Mouse (Mus musculus) neural tube, embryonic 10.5 days (tissue): ENCODE measurements around the gene Gga3.

Source experiments
- DNase-seq: peaks from one replicate; pipeline ENCODE4 v3.0.0-alpha.2; 2017; ENCODE audit warnings: low spot score; ENCODE audit errors: extremely low spot score

Gga3 gene

GRCm38 (mm10) chr11:115612410-115613137 lies 8.7 kb upstream of the Gga3 start, which contains the start of gene Mif4gd:
TSS of gene Mif4gd (minus strand) at chr11:115612969.
- DNase-seq: peak; percentile 88

GRCm38 (mm10) chr11:115612059-115612409 lies 8.2 kb upstream of the Gga3 start:
- no peak for DNase-seq

GRCm38 (mm10) chr11:115611173-115611572 lies 7.3 kb upstream of the Gga3 start:
- no peak for DNase-seq

GRCm38 (mm10) chr11:115609576-115609975 lies 5.7 kb upstream of the Gga3 start:
- no peak for DNase-seq

GRCm38 (mm10) chr11:115608421-115609399 lies 4.9 kb upstream of the Gga3 start:
- DNase-seq: no peak

- no peak for DNase-seq
Observed at GRCm38 (mm10) chr11:115606733-115607132, 2.9 kb upstream of the Gga3 start.

GRCm38 (mm10) chr11:115604304-115604696 lies 449 bp upstream of the Gga3 start:
- DNase-seq: no peak

GRCm38 (mm10) chr11:115603128-115603475 lies 749 bp downstream of the Gga3 start:
- DNase-seq: no peak

GRCm38 (mm10) chr11:115601174-115601573 lies 2.7 kb downstream of the Gga3 start:
- DNase-seq: no peak

- no peak for DNase-seq
Observed at GRCm38 (mm10) chr11:115600743-115601142, 3.1 kb downstream of the Gga3 start.

GRCm38 (mm10) chr11:115599722-115600121 lies 4.1 kb downstream of the Gga3 start:
- DNase-seq: no peak

GRCm38 (mm10) chr11:115598309-115598708 lies 5.5 kb downstream of the Gga3 start:
- no peak for DNase-seq

- no peak for DNase-seq
Observed at GRCm38 (mm10) chr11:115595209-115595608, 8.6 kb downstream of the Gga3 start.

- DNase-seq: no peak
Observed at GRCm38 (mm10) chr11:115590526-115591075, 13.2 kb downstream of the Gga3 start.

GRCm38 (mm10) chr11:115587984-115588383 lies 15.9 kb downstream of the Gga3 start:
- no peak for DNase-seq

- DNase-seq: no peak
Observed at GRCm38 (mm10) chr11:115586403-115586802, 17.4 kb downstream of the Gga3 start.

- no peak for DNase-seq
Observed at GRCm38 (mm10) chr11:115585573-115586100, 18.2 kb downstream of the Gga3 start.

- no peak for DNase-seq
Observed at GRCm38 (mm10) chr11:115584376-115585073, 19.3 kb downstream of the Gga3 start.

GRCm38 (mm10) chr11:115582913-115583606 lies 20.8 kb downstream of the Gga3 start:
- DNase-seq: no peak

GRCm38 (mm10) chr11:115579080-115579479 lies 24.8 kb downstream of the Gga3 start:
- DNase-seq: no peak

- no peak for DNase-seq
Observed at GRCm38 (mm10) chr11:115564961-115565360, 38.9 kb downstream of the Gga3 start.
